Mouse (Mus musculus) cerebellum, adult 2 months (tissue): ENCODE measurements around the gene Tmem160. TPM values are rescaled to one million over a fixed set of nuclear protein-coding genes. Genes with fewer than 3 reads are reported as not detected.
A peak's percentile ranks its signal among the peaks of the same experiment; 100 is the strongest.

Source experiments
- DNase-seq, 2 experiments: peaks; one replicate each; pipeline ENCODE4 v3.0.0; 2021
- H3K27ac ChIP-seq: fragments of 200-500 bp; 2 replicates; pipeline ENCODE4 v1.5.1; 2012; ENCODE audit warnings: low read length, control low read depth, inconsistent platforms; ENCODE audit not compliant: insufficient read depth
- H3K27me3 ChIP-seq: fragments of 200-500 bp; 2 replicates; pipeline ENCODE4 v1.6.1; 2012; ENCODE audit warnings: inconsistent platforms, mild to moderate bottlenecking, low read length, moderate library complexity; ENCODE audit not compliant: control insufficient read depth, insufficient read depth
- H3K4me1 ChIP-seq: fragments of 200-500 bp; 2 replicates; pipeline ENCODE4 v1.6.1; 2011; ENCODE audit warnings: low read length; ENCODE audit not compliant: control insufficient read depth, insufficient read depth
- H3K4me3 ChIP-seq: fragments of 200-500 bp; replicated peaks from 2 replicates; pipeline ENCODE3; 2011; ENCODE audit warnings: mild to moderate bottlenecking, low read depth, low read length, control low read depth; ENCODE audit not compliant: insufficient read depth
- CTCF ChIP-seq: fragments of 200-500 bp; IDR thresholded peaks from 2 replicates; pipeline ENCODE4 v1.5.1; 2011; ENCODE audit warnings: low read depth, mild to moderate bottlenecking, control low read depth, low read length, moderate library complexity, borderline replicate concordance; ENCODE audit not compliant: insufficient read depth
- POLR2A ChIP-seq: fragments of 200-500 bp; IDR thresholded peaks from 2 replicates; pipeline ENCODE4 v1.6.1; 2011; ENCODE audit warnings: low read length, control low read depth, borderline replicate concordance; ENCODE audit not compliant: insufficient read depth
- WGBS: fragments of 180-500 bp; shearing (Covaris S2); methylation state at CpG from one replicate; pipeline ENCODE4 v1.1.7; 2018; 5-methylcytosine and 5-hydroxymethylcytosine counted together
- polyA plus RNA-seq: library from polyadenylated mRNA; depleted of rRNA; stranded (reverse); fragments of >200 nt; gene quantifications from 2 replicates; pipeline ENCODE4 v1.2.3, GENCODE M21; 2012

Gene Tmem160
- polyA plus RNA-seq, 1 experiment = 98.6 TPM

DNA sequence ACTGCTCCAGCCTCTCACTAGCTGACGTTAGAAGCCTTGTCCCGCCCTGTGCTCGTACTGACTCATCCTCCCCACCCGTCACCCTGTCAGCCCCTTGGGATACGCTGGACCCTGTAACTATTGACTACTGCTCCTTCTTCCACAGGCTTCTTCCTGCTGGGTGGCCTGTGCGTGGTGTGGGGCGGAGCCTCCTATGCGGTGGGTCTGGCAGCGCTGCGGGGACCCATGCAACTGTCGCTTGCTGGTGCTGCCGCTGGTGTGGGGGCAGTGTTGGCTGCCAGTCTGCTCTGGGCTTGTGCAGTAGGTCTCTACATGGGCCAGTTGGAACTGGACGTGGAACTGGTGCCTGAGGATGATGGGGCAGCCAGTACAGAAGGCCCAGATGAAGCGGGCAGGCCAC lies 2.4 kb downstream of the Tmem160 start:
- TF ChIP-seq POLR2A = no peak
- no peak for TF ChIP-seq CTCF
- Histone ChIP-seq H3K4me3 (no peak overlapping the region), H3K4me1 (peaks cover 3% of the 10 kb centered on the region; the same call in 1 of the 2 replicates), H3K27me3 (no peaks in the 10 kb centered on the region), H3K27ac (no peak overlapping the region)
- no peak for DNase-seq
- 84% methylated on average over 14 of the region's 14 CpGs for WGBS

DNA sequence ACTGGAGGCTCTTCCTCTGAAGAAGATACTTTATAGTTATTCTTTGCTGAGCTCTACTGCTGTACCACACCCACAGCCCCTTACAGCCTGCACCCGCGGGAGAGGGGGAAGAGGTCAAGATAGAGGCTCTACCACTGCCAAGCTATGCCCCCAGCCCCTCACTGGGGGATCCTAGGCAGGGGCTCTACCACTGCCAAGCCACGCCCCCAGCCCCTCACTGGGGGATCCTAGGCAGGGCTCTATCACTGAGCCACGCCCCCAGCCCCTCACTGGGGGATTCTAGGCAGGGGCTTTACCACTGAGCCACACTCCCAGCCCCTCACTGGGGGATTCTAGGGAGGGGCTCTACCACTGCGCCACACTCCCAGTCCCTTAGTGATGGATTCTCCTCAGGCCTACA lies 3.7 kb downstream of the Tmem160 start:
- H3K4me3 ChIP-seq = no peak overlapping the region
- DNase-seq = no peak
- no peak overlapping the region for H3K27ac ChIP-seq
- TF ChIP-seq POLR2A = no peak
- peaks cover 12% of the 10 kb centered on the region for H3K4me1 ChIP-seq
- H3K27me3 ChIP-seq = no peaks in the 10 kb centered on the region
- 80% methylated on average over 5 of the region's 5 CpGs for WGBS

DNA sequence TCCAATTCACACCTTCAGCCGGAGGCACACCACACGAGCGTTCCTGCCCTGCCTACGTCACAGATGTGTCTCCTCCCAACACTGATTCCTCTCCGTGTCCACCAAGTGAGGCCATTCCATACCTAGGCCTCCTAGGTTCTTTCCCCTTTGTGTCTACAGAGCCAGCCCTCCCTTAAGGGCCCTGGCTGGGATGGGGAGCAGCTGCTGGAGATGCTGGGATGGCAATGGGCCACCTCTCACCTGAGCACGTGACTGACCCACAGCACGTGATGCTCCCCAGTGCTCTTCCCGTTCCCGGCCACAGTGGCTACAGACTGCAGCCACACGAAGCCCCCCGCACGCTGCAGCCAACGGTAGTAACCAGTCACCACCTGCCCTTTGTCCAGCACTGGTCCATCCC lies 8.0 kb downstream of the Tmem160 start:
- Histone ChIP-seq H3K4me1 (peaks cover 9% of the 10 kb centered on the region), H3K4me3 (no peak overlapping the region), H3K27ac (no peak overlapping the region), H3K27me3 (no peaks in the 10 kb centered on the region)
- TF ChIP-seq CTCF = no peak
- no peak for TF ChIP-seq POLR2A
- 23% methylated on average over 13 of the region's 13 CpGs for WGBS
- DNase-seq = peak; percentile 39 to 52

DNA sequence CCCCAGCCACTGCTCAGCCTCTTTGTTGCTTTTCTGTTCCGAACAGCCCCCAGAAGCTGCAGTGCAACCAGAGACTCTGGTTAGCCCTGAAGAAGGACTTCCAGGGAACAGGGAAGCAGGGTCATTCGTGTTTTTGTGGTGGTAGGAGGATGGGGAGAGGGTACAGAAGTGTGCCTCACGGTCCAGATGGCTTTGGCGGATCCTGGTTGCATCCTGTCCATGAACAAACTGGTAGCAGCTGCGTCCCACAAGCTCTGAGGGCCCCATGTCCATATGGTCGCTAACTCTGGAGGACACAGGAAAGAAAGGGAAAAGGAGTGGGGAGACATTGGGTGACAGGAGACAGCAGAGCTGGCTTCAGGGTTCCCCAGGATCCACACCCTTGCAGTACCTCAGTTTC lies 8.6 kb downstream of the Tmem160 start:
- no peaks in the 10 kb centered on the region for H3K27me3 ChIP-seq
- no peak overlapping the region for H3K27ac ChIP-seq
- 23% methylated on average over 6 of the region's 6 CpGs for WGBS
- H3K4me3 ChIP-seq = no peak overlapping the region
- no peak for DNase-seq
- peaks cover 9% of the 10 kb centered on the region for H3K4me1 ChIP-seq
- TF ChIP-seq POLR2A (no peak), CTCF (no peak)

DNA sequence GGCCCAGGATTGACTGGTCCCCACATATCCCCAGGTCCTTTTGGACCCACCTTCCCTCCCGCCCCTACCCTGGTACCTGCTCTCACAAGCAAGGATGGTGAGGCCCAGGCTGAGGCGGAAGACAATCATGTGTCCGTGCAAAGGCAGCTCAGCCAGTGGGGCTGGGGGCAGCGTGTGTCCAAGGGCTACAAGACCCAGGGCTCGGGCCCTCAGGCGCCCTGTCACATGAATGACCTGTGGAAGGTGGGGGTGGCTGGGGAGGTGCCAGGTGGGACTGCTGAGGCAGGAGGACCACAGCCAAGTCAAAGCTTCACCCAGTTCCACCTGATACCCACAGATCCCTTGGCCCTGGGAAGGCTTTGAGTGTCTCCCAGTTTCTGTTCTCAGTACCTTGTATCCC lies 9.1 kb downstream of the Tmem160 start:
- peaks cover 9% of the 10 kb centered on the region for H3K4me1 ChIP-seq
- H3K27me3 ChIP-seq = no peaks in the 10 kb centered on the region
- H3K27ac ChIP-seq = no peak overlapping the region
- 80% methylated on average over 6 of the region's 6 CpGs for WGBS
- H3K4me3 ChIP-seq = no peak overlapping the region
- DNase-seq = no peak
- no peak for TF ChIP-seq CTCF
- TF ChIP-seq POLR2A = no peak

DNA sequence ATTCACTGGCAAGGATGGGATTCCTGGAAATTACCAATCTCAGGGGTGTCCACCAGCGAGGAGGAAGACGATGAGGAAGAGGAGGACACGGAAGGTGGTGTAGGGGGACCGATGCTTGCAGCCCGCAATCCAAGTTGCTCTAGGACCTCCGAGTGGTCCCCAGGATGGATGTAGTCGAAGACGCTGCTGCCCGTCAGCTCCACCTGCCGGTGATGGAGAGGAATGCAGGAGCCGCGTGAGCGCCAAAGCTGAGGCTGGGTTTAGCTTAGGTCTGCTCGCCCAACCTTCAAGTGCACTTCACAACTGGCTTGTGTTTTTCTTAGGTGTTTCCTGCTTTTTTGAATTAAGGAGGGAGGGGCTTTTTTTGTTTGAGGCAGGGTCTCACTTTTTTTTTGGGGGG lies 10.6 kb downstream of the Tmem160 start:
- Histone ChIP-seq H3K4me3 (no peak overlapping the region), H3K27ac (no peak overlapping the region), H3K27me3 (no peaks in the 10 kb centered on the region), H3K4me1 (peaks cover 9% of the 10 kb centered on the region)
- DNase-seq = peak; percentile 69 to 83
- 2% methylated on average over 14 of the region's 14 CpGs for WGBS
- TF ChIP-seq POLR2A = no peak
- TF ChIP-seq CTCF = peak; percentile 89

DNA sequence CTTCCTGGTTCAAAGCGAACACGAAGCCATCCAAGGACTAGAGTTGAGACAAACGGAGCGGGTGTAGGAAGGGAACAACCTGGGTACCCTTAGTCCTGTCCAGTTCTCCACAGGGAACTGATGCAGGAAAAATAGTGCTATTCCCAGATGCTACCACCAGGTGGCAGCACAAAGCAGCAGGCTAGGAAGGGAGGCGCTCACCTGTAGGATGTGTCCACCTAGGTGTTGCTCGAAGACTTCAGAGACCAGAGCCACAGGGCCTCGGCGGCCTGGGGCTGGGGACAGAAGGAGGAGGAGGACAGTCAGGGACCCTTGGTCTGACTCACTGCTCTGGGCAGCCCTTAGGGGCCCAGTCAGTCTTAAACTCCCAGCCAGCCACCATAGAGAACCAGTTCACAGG lies 12.6 kb downstream of the Tmem160 start:
- Histone ChIP-seq H3K27me3 (no peaks in the 10 kb centered on the region), H3K4me1 (peaks cover 9% of the 10 kb centered on the region), H3K27ac (no peak overlapping the region), H3K4me3 (no peak overlapping the region)
- TF ChIP-seq POLR2A = no peak
- TF ChIP-seq CTCF = peak; percentile 94
- 6% methylated on average over 8 of the region's 8 CpGs for WGBS
- peak; percentile 69 to 81 for DNase-seq

DNA sequence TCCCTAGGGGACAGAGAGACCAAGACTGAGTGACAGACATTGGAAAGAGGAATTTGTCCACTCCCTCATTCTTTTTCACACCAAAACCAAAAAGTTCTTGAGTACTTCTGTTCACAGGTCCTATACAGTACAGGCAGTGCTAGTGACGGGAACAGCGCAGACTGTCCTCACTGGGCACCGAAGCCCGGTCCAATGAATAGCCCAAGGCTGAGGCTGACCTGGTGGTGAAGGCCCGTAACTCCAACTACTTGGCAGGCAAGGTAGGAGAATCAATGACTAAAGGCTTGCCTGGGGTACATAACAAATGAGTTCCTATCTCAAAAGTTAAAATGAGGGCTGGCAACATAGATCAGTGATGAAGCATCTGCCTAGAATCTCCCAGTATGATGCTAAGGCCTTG lies 13.0 kb downstream of the Tmem160 start:
- Histone ChIP-seq H3K27ac (no peak overlapping the region), H3K4me1 (peaks cover 5% of the 10 kb centered on the region), H3K27me3 (no peaks in the 10 kb centered on the region), H3K4me3 (no peak overlapping the region)
- TF ChIP-seq POLR2A = no peak
- DNase-seq = no peak
- 89% methylated on average over 5 of the region's 5 CpGs for WGBS
